Mouse (Mus musculus) spleen, postnatal 10 days (tissue): ENCODE measurements around the gene Vmn1r10.

ENCODE experiments used
- DNase-seq, 2 experiments: peaks; one replicate each; pipeline ENCODE4 v3.0.0; 2021 to 2022; ENCODE audit warnings: low spot score in 2 of 2

Vmn1r10 gene

DNA sequence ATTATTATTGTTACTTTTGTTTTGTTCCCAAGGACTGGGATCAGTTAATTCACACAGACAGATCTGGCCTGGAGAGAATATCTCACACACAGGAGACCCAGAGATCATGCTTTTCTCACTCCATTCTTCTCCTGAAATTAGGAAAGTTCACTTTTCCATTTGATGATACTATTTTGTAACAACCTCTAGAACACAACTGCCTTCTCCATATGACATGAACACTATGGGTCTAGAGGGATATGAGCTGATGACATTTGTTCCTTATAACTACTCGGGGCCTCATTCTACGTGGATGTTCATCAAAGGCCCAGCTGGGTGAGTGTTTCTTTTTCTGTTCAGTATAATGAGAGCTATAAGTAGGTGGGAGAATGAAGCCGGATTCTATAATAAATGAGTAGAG, at the start of gene Vmn1r10:
Gene Vmn1r10, plus strand, starts transcription at position 301 of the 400 bp plus-strand sequence.
- no peak for DNase-seq

DNA sequence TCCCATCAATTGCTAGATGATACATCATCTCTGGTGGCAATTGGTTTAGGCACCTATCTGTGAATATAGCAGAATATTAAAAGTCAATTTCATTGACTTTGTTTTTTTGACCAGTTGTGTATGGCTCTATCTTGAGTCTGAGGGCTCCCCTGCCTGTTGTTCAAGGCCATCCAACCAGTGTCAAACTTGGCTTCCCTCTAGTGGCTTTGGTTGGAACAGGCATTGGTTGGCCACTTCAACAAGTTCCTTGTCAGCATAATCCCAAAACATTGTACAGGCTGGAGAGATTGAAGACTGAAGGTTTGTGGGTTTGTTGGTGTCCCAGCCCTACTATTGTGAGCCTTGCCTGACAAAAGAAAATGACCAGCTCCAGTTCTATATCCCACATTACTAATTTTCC, 45.5 kb upstream of the Vmn1r10 start:
- DNase-seq = no peak

DNA sequence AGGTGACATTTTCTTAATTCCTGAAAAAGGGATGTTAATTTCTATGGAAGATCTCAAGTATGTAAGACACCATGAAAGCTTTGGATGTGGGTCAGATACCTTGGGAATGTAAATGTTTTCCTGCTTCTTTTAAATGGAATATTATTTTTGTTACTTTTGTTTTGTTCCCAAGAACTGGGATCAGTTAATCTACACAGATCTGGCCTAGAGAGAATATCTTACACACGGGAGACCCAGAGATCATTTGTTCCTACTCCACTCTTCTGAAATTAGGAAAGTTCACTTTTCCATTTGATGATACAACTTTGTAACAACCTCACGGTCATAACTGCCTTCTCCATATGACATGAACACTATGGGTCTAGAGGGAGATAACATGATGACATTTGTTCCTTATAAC, 42.8 kb upstream of the Vmn1r10 start, which contains the start of gene Vmn1r9:
Gene Vmn1r9, plus strand, starts transcription at position 301 of the 400 bp plus-strand sequence.
- DNase-seq = no peak

DNA sequence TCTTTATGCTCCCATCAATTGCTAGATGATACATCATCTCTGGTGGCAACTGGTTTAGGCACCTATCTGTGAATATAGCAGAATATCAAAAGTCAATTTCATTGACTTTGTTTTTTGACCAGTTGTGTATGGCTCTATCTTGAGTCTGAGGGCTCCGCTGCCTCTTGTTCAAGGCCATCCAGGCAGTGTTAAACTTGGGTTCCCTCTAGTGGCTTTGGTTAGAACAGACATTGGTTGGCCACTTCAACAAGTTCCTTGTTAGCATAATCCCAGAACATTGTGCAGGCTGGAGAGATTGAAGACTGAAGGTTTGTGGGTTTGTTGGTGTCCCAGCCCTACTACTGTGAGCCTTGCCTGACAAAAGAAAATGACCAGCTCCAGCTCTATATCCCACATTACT, 2.9 kb upstream of the Vmn1r10 start:
- DNase-seq = no peak

DNA sequence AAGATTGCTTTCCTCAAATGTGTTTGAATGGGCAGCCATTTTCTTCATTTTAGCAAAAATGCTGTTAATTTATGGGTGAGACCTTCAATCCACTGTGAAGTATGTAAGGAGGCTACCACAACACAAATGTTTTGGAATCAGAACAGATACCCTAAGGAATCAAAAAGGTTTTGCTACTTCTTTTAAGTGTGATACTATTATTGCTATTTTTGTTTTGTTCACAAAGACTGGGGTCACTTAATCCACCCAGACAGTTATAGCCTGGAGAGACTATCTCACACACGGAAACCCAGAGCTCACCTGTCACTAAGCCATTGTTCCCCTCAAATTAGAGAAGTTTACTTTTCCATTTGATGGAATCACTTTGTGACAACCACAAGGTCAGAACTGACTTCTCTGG, 23.9 kb downstream of the Vmn1r10 start, which contains the start of gene Vmn1r11:
Gene Vmn1r11, plus strand, starts transcription at position 301 of the 400 bp plus-strand sequence.
- DNase-seq = no peak

DNA sequence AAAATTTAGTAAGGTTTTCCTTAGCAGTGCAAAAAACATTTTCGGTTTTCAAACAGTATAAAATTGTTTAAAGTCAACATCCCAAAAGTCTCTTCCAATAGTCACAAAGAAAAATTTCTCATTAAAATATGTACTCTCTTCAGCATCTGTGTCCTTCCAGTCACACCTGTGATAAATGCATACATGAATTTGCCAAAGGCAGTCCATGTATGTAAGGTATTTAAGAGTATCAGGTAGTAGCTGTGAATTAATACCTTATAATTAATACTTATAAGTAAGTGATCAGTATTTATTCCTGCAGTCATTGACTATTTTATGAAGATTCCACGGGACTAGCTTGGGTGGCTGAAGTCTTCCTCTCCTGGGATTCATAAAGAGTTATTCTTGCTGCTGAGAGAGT, 47.4 kb downstream of the Vmn1r10 start, which contains the start of gene Vmn1r12:
Gene Vmn1r12, plus strand, starts transcription at position 301 of the 400 bp plus-strand sequence.
- no peak for DNase-seq
